Mouse (Mus musculus) ES-E14 (cell line): ENCODE measurements around the gene Gm30083.

Source experiments
- HCFC1 ChIP-seq: IDR thresholded peaks from 2 replicates; pipeline ENCODE4 v1.6.1; 2012; ENCODE audit warnings: low read length, inconsistent platforms, borderline replicate concordance; ENCODE audit not compliant: insufficient read depth
- ZC3H11A ChIP-seq: IDR thresholded peaks from 2 replicates; pipeline ENCODE4 v1.6.1; 2012; ENCODE audit warnings: low read depth, mild to moderate bottlenecking, inconsistent platforms, low read length, borderline replicate concordance
- ZNF384 ChIP-seq: IDR thresholded peaks from 2 replicates; pipeline ENCODE4 v1.6.1; 2012; ENCODE audit warnings: low read depth, low read length, inconsistent platforms

DNA sequence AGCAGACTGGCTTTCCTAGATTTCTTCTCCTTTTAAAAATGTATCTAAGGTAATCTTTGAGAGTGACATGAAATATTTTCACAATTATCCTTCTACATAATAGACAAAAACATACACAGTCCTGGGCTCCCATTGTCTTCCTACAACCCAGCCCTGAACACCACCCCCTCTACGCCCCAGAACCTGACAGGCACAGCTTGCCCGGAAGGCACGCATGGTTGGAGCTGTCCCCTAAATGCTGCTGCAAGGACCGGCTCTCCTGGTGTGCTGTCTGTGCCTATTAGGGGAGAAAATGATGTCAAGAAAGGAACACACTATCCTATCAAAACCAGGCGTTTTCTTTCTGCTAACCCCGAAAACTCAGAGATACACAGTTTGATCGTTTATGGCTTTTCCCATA lies 37.2 kb downstream of the Gm30083 start:
- TF ChIP-seq ZC3H11A (no peak), ZNF384 (no peak), HCFC1 (no peak)
